25 mouse cellular contexts compared by ENCODE assay signal in genomic region chr5:62777804-62778203, GRCm38 (mm10). TPM values are rescaled to one million over a fixed set of nuclear protein-coding genes. Genes with fewer than 3 reads are reported as not detected.
DNase-seq lines count a peak whose midpoint lies in the region; TF ChIP-seq lines count a peak whose summit lies in the region.
"Had no signal": no experiment of that assay in that cellular context is flagged by ENCODE, and none has a peak within 500 bp of the region (broad histone marks: within the 10 kb centered on the region; RNA-seq: fewer than 3 reads in every experiment).

No protein-coding gene starts in this region.

- no peak overlapping the region for H3K4me3 ChIP-seq in layer of hippocampus, adult 2 months
- H3K4me3 ChIP-seq: embryonic facial prominence, embryonic 15.5 days; erythroblast, embryonic 14.5 days; forebrain, embryonic 10.5 days; forebrain, embryonic 15.5 days; heart, embryonic 10.5 days; heart, embryonic 15.5 days; hindbrain, embryonic 10.5 days had no signal

- TF ChIP-seq CTCF in layer of hippocampus, adult 2 months (conservative IDR thresholded peaks at IDR 0.05) = no peak

- peak overlapping the region; percentile 43; the same call in 1 of the 2 replicates for H3K27ac ChIP-seq in layer of hippocampus, adult 2 months
- H3K27ac ChIP-seq: embryonic facial prominence, embryonic 15.5 days; forebrain, embryonic 10.5 days; forebrain, embryonic 15.5 days; heart, embryonic 10.5 days; heart, embryonic 15.5 days; hindbrain, embryonic 10.5 days; hindbrain, embryonic 14.5 days had no signal

- DNase-seq in layer of hippocampus, adult 2 months (ENCODE audit: low spot score in 2 of 2) = peak; percentile 25 to 44
- no peak for DNase-seq in layer of hippocampus, postnatal 10 days (ENCODE audit: low spot score in 2 of 2)
- peak; percentile 67 for DNase-seq in right cerebral cortex, adult 18-20 months
- no peak for DNase-seq in right cerebral cortex, postnatal 4 days
- DNase-seq in right cerebral cortex, postnatal 10 days (ENCODE audit: low spot score in 2 of 2) = peak; percentile 46 to 49
- DNase-seq in ovary, postnatal 36 days (ENCODE audit: low spot score) = no peak
- no peak for DNase-seq in thymus, postnatal 14 days
- DNase-seq: adrenal gland, adult 2 months; adrenal gland, postnatal 25 days; cerebellum, adult 2 months; cerebellum, postnatal 10 days; embryo, embryonic 11 days; gastrocnemius, postnatal 10 days; heart, adult 18-20 months; heart, postnatal 14 days had no signal

RNA-seq across cellular contexts. Expression of gene Arap2, which starts 11.8 kb away (rescaled TPM):
- 10 to 100 TPM; 48.6 to 49.8 TPM for total RNA-seq in layer of hippocampus, adult 2 months (2021)
- 10 to 100 TPM; 36.4 to 50.9 TPM for total RNA-seq in layer of hippocampus, postnatal 10 days (2021)

RNA-seq across cellular contexts. Expression of gene Dthd1, which starts 35.8 kb away (rescaled TPM):
- under 1 TPM in 1 of 2 experiments, not detected in 1; 0.15 TPM for total RNA-seq in layer of hippocampus, adult 2 months (2021)
- total RNA-seq in layer of hippocampus, postnatal 10 days (2021) = under 1 TPM; 0.27 to 0.34 TPM
- total RNA-seq: adrenal gland, adult 2 months; adrenal gland, postnatal 25 days; ES-E14; gastrocnemius, postnatal 10 days; gastrocnemius, postnatal 4 days had no signal

Comparison
In these comparisons a context has a peak if more than half of its experiments do, and no peak if none do; other contexts are left out.
1. DNase-seq: peak in layer of hippocampus, adult 2 months (2 of 2), right cerebral cortex, adult 18-20 months (single experiment) and right cerebral cortex, postnatal 10 days (2 of 2); none in layer of hippocampus, postnatal 10 days (0 of 2), right cerebral cortex, postnatal 4 days (single experiment), ovary, postnatal 36 days (single experiment) and thymus, postnatal 14 days (single experiment).